26 mouse cellular contexts compared by ENCODE assay signal in genomic region chr1:130055012-130055411, GRCm38 (mm10).
"Had no signal": no experiment of that assay in that cellular context is flagged by ENCODE, and none has a peak within 500 bp of the region (broad histone marks: within the 10 kb centered on the region; RNA-seq: fewer than 3 reads in every experiment).

No protein-coding gene starts in this region.

- H3K4me3 ChIP-seq: embryonic facial prominence, embryonic 10.5 days; embryonic facial prominence, embryonic 12.5 days; embryonic facial prominence, embryonic 13.5 days; embryonic facial prominence, embryonic 15.5 days; erythroblast, embryonic 14.5 days; forebrain, embryonic 10.5 days; forebrain, embryonic 12.5 days; forebrain, embryonic 13.5 days; forebrain, embryonic 15.5 days; gastrocnemius, adult 2 months; heart, adult 2 months had no signal

- DNase-seq: cerebellum, adult 9-11 months; cerebellum, postnatal 10 days; cerebellum, postnatal 14 days; cerebellum, postnatal 25 days; cerebellum, postnatal 36 days; embryo, embryonic 11 days; forebrain, postnatal 0 days; gastrocnemius, adult 2 months; gastrocnemius, postnatal 10 days; gastrocnemius, postnatal 14 days; gastrocnemius, postnatal 25 days; gastrocnemius, postnatal 36 days; heart, adult 11 months; heart, adult 18-20 months; heart, adult 2 months had no signal

- ATAC-seq: forebrain, embryonic 13.5 days; forebrain, embryonic 14.5 days; forebrain, embryonic 15.5 days; forebrain, embryonic 16.5 days; forebrain, postnatal 0 days had no signal

- H3K27me3 ChIP-seq: embryonic facial prominence, embryonic 12.5 days; embryonic facial prominence, embryonic 13.5 days; embryonic facial prominence, embryonic 15.5 days; forebrain, embryonic 12.5 days; forebrain, embryonic 13.5 days; forebrain, embryonic 15.5 days had no signal

- H3K27ac ChIP-seq: embryonic facial prominence, embryonic 10.5 days; embryonic facial prominence, embryonic 12.5 days; embryonic facial prominence, embryonic 13.5 days; embryonic facial prominence, embryonic 15.5 days; forebrain, embryonic 10.5 days; forebrain, embryonic 12.5 days; forebrain, embryonic 13.5 days; forebrain, embryonic 15.5 days; gastrocnemius, adult 2 months; heart, adult 2 months had no signal
